Mouse (Mus musculus) midbrain, embryonic 14.5 days (tissue): ENCODE measurements at regions not wholly inside any gene's neighbourhood (a gene's known extent, or its start where the extent isn't known, plus 50 kb on each side); places are given as distances from the start of the nearest gene placed in this dataset.

Source experiments
- ATAC-seq: fragments of 200-750 bp; cut with Nextera tagmentation; 2 replicates; pipeline ENCODE4 v1.8.0; 2017; ENCODE audit warnings: moderate number of reproducible peaks, moderate library complexity; ENCODE audit not compliant: low FRiP score, low TSS enrichment
- DNase-seq: peaks from one replicate; pipeline ENCODE4 v3.0.0-alpha.2; 2015
- H3K27ac ChIP-seq: fragments of 300-500 bp; sonication (generic); replicated peaks from 2 replicates; pipeline ENCODE4 v1.5.1; 2014; ENCODE audit warnings: mild to moderate bottlenecking, low read depth, low read length, moderate library complexity
- H3K27me3 ChIP-seq: fragments of 300-500 bp; sonication (generic); 2 replicates; pipeline ENCODE4 v1.6.1; 2014; ENCODE audit warnings: low read length, control low read depth, mixed read lengths; ENCODE audit not compliant: control insufficient read depth, insufficient read depth
- H3K36me3 ChIP-seq: fragments of 300-500 bp; sonication (generic); 2 replicates; pipeline ENCODE4 v1.6.1; 2014; ENCODE audit warnings: low read length, control low read depth; ENCODE audit not compliant: control insufficient read depth, insufficient read depth
- H3K4me1 ChIP-seq: fragments of 300-500 bp; sonication (generic); 2 replicates; pipeline ENCODE4 v1.6.1; 2014; ENCODE audit warnings: mild to moderate bottlenecking, antibody characterized with exemption, low read length, control low read depth; ENCODE audit not compliant: control insufficient read depth, insufficient read depth
- H3K4me2 ChIP-seq: fragments of 300-500 bp; sonication (generic); 2 replicates; pipeline ENCODE4 v1.6.1; 2014; ENCODE audit warnings: mild to moderate bottlenecking, low read length, moderate library complexity
- H3K4me3 ChIP-seq: fragments of 300-500 bp; sonication (generic); replicated peaks from 2 replicates; pipeline ENCODE4 v1.5.1; 2014; ENCODE audit warnings: low read depth, low read length
- H3K9ac ChIP-seq: fragments of 300-500 bp; sonication (generic); replicated peaks from 2 replicates; pipeline ENCODE4 v1.6.1; 2014; ENCODE audit warnings: mild to moderate bottlenecking, low read length, moderate library complexity
- H3K9me3 ChIP-seq: fragments of 300-500 bp; sonication (generic); 2 replicates; pipeline ENCODE4 v1.6.1; 2016; ENCODE audit warnings: low read length, control low read depth, mixed read lengths; ENCODE audit not compliant: control insufficient read depth
- WGBS: fragments of 180-500 bp; shearing (Covaris S2); extraction: QIAGEN DNeasy Blood & Tissue Kit; methylation state at CpG from one replicate; pipeline ENCODE4 v1.1.7; 2014; 5-methylcytosine and 5-hydroxymethylcytosine counted together

DNA sequence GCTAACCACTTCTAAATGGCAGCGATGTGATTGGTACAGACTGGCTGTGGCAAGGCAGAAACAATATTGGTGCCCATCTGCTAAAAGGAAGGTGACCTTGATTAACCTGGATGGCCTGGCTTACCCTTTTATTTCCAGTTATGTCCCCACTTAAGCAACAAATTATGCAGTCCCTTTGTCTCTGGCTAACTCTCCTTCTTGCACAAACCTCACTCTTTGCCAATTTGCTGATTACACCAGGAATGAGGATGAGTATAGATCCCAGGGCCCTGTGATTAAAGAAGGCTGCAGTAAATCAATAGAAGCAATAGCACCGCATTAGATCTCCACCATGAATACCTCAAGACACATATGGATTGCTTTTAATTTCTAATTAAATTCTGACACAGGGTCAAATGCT is 87.7 kb upstream of the Gm9747 start:
- no peaks in the 10 kb centered on the region for H3K27me3 ChIP-seq
- H3K36me3 ChIP-seq = no peaks in the 10 kb centered on the region
- DNase-seq = no peak
- H3K27ac ChIP-seq = no peak overlapping the region
- H3K9me3 ChIP-seq = no peaks in the 10 kb centered on the region
- no peak overlapping the region for H3K4me3 ChIP-seq
- no peak for ATAC-seq
- no peak overlapping the region for H3K9ac ChIP-seq
- WGBS = 89% methylated on average over 2 of the region's 2 CpGs
- H3K4me1 ChIP-seq = no peaks in the 10 kb centered on the region
- H3K4me2 ChIP-seq = no peak overlapping the region

DNA sequence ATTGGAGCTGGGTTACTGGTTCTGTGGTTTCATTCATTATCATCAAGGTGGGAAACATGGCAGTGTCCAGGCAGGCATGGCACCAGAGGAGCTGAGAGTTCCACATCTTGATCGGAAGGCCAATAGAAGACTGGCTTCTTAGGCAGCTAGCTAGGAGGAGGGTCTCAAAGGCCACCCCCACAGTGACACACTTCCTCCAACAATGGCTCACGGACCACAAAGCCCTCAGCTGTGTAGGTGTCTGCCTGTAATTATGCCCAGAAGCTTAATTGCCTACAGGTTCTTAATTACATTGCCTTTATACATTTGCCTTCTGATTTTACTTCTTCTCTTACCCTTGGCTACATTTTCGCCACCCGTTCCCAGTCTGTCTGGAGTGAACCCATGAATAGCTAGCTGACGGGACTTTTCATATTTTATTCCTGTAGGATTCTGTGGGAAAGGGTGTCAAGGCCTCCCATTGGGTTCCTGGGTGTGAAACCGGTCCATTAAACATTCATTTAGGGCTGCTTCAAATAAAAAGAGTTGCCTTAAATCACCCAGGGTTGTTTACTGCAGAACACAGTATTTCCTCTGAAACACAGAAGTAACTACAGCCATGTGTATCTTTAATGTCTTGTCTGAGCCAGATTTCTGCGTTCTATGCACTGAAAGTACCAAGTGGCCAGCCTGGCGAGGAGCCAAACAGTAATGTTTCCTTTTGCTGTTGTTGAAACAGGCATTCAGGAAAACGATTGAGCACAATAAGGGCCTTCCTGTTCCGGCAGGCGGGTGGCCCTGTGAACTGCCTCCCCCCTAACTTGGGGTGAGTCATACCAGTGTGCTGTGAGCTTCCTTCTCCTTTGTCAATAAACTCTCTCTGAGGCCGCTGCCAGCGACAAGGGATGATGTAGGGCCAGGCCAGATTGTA is 82.4 kb upstream of the Gm9747 start:
- Histone ChIP-seq H3K36me3 (no peaks in the 10 kb centered on the region), H3K27me3 (no peaks in the 10 kb centered on the region), H3K4me2 (no peak overlapping the region), H3K4me3 (no peak overlapping the region), H3K27ac (no peak overlapping the region), H3K9me3 (no peaks in the 10 kb centered on the region), H3K4me1 (no peaks in the 10 kb centered on the region), H3K9ac (no peak overlapping the region)
- WGBS = 67% methylated on average over 13 of the region's 13 CpGs
- peak; percentile 63; the same call in 1 of the 2 replicates for ATAC-seq
- peak; percentile 67 for DNase-seq

DNA sequence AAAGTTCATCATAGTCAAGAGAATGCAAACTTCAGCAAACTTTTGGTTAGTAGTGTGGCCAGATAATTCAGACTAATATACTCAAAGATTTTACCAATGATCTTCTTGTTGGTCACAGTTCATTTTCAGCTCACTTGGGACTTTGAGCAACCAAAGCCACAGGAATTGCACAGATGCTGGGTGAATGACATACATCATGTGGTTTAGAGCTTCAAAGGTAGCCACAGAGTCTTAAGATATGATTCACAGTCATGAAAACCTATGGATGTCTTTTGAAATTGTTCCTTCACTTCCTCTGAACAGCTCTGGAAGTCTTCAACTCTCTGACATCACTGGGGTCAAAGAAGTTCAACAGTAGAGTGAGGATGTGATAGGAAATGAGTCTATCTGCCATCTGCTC is 77.0 kb upstream of the Gm9747 start:
- no peaks in the 10 kb centered on the region for H3K4me1 ChIP-seq
- no peak overlapping the region for H3K4me3 ChIP-seq
- H3K27me3 ChIP-seq = no peaks in the 10 kb centered on the region
- DNase-seq (no peak), ATAC-seq (no peak)
- H3K9ac ChIP-seq = no peak overlapping the region
- no peaks in the 10 kb centered on the region for H3K9me3 ChIP-seq
- H3K36me3 ChIP-seq = no peaks in the 10 kb centered on the region
- no peak overlapping the region for H3K4me2 ChIP-seq
- H3K27ac ChIP-seq = no peak overlapping the region

- Histone ChIP-seq H3K4me1 (no peaks in the 10 kb centered on the region), H3K27ac (no peak overlapping the region), H3K4me2 (no peak overlapping the region), H3K9me3 (no peaks in the 10 kb centered on the region), H3K27me3 (no peaks in the 10 kb centered on the region), H3K9ac (no peak overlapping the region), H3K4me3 (no peak overlapping the region), H3K36me3 (no peaks in the 10 kb centered on the region)
- DNase-seq (peak; percentile 35), ATAC-seq (no peak)
- WGBS = 74% methylated on average over 1 of the region's 1 CpGs
These were observed 75.9 kb upstream of the Gm9747 start for GRCm38 (mm10) chr1:82157013-82157412.

GRCm38 (mm10) chr1:82158466-82158865 is 74.4 kb upstream of the Gm9747 start:
- DNase-seq (peak; percentile 22), ATAC-seq (no peak)
- Histone ChIP-seq H3K4me3 (no peak overlapping the region), H3K4me1 (no peaks in the 10 kb centered on the region), H3K9ac (no peak overlapping the region), H3K36me3 (no peaks in the 10 kb centered on the region), H3K4me2 (no peak overlapping the region), H3K9me3 (no peaks in the 10 kb centered on the region), H3K27ac (no peak overlapping the region), H3K27me3 (no peaks in the 10 kb centered on the region)
- WGBS = 58% methylated on average over 3 of the region's 3 CpGs

DNA sequence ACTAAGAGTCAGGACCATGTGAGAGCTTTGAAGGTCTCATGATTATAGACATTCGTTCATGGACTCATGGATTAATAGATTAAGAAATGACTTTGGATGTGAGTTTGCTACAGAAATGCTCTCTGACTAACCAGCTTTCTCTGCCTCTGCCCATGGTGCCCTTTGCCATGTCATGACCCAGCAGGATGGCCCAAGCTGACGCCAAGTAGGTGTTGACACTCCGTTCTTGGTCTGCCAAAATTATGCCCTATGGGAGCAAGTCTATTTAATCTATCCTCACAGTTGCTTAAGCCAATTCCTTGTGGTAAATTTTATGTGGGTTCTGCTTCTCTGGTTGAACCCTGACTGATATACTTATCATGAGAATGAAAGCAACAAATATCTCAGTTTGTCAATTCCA is 73.7 kb upstream of the Gm9747 start:
- no peaks in the 10 kb centered on the region for H3K27me3 ChIP-seq
- no peak overlapping the region for H3K4me3 ChIP-seq
- H3K4me1 ChIP-seq = no peaks in the 10 kb centered on the region
- H3K9me3 ChIP-seq = no peaks in the 10 kb centered on the region
- H3K36me3 ChIP-seq = no peaks in the 10 kb centered on the region
- DNase-seq (no peak), ATAC-seq (no peak)
- WGBS = 95% methylated on average over 3 of the region's 3 CpGs
- no peak overlapping the region for H3K27ac ChIP-seq
- H3K4me2 ChIP-seq = no peak overlapping the region
- H3K9ac ChIP-seq = no peak overlapping the region

DNA sequence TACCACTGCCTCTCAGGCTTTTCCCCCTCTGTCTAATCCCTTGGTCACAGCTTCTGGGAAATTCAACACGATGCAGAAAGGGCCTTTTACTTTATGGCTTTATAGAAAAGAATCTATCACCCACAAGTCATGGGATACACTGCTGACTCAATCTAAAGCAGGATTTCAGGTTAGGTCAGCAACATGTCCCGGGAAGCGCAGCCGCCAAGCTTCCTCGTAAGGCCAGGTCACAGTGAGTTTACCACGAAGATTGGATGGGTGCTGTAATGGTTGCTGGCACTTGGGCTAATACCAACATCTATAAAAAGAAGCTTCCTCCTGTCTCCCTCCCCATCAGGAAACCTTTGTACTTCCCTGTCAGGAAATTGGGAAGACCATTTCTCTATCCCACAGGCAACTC is 70.0 kb upstream of the Gm9747 start:
- Histone ChIP-seq H3K4me1 (no peaks in the 10 kb centered on the region), H3K4me3 (no peak overlapping the region), H3K9me3 (no peaks in the 10 kb centered on the region), H3K4me2 (no peak overlapping the region), H3K9ac (no peak overlapping the region), H3K27ac (no peak overlapping the region), H3K36me3 (no peaks in the 10 kb centered on the region), H3K27me3 (no peaks in the 10 kb centered on the region)
- ATAC-seq (no peak), DNase-seq (no peak)
- 93% methylated on average over 6 of the region's 6 CpGs for WGBS

DNA sequence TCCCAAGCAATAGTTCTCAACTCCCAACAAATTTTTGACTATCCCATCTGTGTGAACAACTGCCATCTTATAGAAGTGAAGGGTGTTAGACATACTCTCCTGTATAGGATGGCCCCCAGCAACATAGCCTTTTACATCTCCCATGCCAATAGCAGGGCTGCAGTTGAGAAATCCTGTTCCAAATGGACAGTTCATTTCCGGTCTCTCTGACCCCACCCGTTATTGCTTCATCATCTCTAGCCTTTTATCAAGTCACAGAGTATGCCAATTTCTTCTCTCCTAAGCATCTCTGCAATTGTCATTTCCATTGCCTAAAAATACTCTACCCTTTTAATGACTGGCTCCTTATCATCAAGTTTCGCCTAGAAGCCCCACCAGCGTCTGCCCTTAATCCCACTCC is 64.8 kb upstream of the Gm9747 start:
- no peak overlapping the region for H3K9ac ChIP-seq

GRCm38 (mm10) chr1:82168949-82169348 is 64.0 kb upstream of the Gm9747 start:
- H3K9ac ChIP-seq = no peak overlapping the region
- H3K4me3 ChIP-seq = no peak overlapping the region
- no peak overlapping the region for H3K4me2 ChIP-seq
- WGBS = 95% methylated on average over 2 of the region's 2 CpGs
- H3K9me3 ChIP-seq = no peaks in the 10 kb centered on the region
- DNase-seq (no peak), ATAC-seq (no peak)
- H3K27ac ChIP-seq = no peak overlapping the region
- no peaks in the 10 kb centered on the region for H3K4me1 ChIP-seq
- no peaks in the 10 kb centered on the region for H3K36me3 ChIP-seq
- no peaks in the 10 kb centered on the region for H3K27me3 ChIP-seq

More for the DNA sequence above, 64.8 kb upstream of the Gm9747 start:
- H3K4me3 ChIP-seq = no peak overlapping the region
- no peaks in the 10 kb centered on the region for H3K4me1 ChIP-seq
- WGBS = 87% methylated on average over 4 of the region's 4 CpGs
- no peak overlapping the region for H3K4me2 ChIP-seq
- H3K27ac ChIP-seq = no peak overlapping the region
- H3K36me3 ChIP-seq = no peaks in the 10 kb centered on the region
- no peaks in the 10 kb centered on the region for H3K9me3 ChIP-seq
- ATAC-seq = no peak
- no peaks in the 10 kb centered on the region for H3K27me3 ChIP-seq
- no peak for DNase-seq
